Mouse (Mus musculus) effector memory CD4-positive, alpha-beta T cell, adult 7 months (primary cell): Measurements from ENCODE around the gene Atoh7. TPM values are rescaled to one million over a fixed set of nuclear protein-coding genes. Genes with fewer than 3 reads are reported as not detected.

Experiments
- polyA plus RNA-seq: library from polyadenylated mRNA; unstranded; fragments of 100-300 nt; shearing (Covaris generic); gene quantifications from one replicate; pipeline ENCODE4 v1.2.1, GENCODE M21; 2017

Atoh7 gene
- not detected for polyA plus RNA-seq

DNA sequence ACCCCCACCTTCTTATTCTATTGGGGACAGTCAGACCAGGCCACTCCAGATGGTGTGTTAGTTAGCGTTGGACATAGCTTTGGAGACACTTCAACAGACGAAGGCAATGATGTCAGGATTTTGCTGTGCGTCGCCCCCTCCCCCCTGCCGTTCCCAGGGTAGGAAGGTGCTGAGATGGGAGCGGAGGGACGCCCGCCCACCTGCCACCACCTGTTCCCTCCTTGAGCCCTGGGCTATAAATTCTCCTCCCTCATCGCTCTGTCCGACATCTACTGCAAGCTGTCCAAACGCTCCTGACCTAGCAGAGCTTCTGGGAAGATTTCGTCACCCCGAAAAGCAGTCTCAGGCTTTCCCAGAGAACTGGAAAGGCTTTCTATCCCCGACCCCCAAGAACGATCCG, at the start of gene Atoh7:
Gene Atoh7, plus strand, starts transcription at position 131 of the 400 bp plus-strand sequence.

GRCm38 (mm10) chr10:63059862-63060261, 39.6 kb upstream of the Atoh7 start, which contains the start of gene Pbld1:
Gene Pbld1, plus strand, starts transcription at chr10:63060162.

Other genes starting within 250 kb of the Atoh7 start
- 1.3 TPM for gene Tet1, start 190.7 kb upstream of the Atoh7 start, polyA plus RNA-seq
- gene Slc25a16, start 179.0 kb upstream of the Atoh7 start, polyA plus RNA-seq = 11.1 TPM
- gene Dna2, start 152.6 kb upstream of the Atoh7 start, polyA plus RNA-seq = 0.74 TPM
- gene Rufy2, start 119.4 kb upstream of the Atoh7 start, polyA plus RNA-seq = 33.7 TPM
- gene Hnrnph3, start 75.4 kb upstream of the Atoh7 start, polyA plus RNA-seq = 85.4 TPM
- gene Pbld2, start 75.3 kb upstream of the Atoh7 start, polyA plus RNA-seq = 0.91 TPM
- not detected for gene Pbld1, start 39.5 kb upstream of the Atoh7 start, polyA plus RNA-seq
- 0.59 TPM for gene Mypn, start 104.3 kb downstream of the Atoh7 start, polyA plus RNA-seq
- gene Herc4, start 144.2 kb downstream of the Atoh7 start, polyA plus RNA-seq = 88.0 TPM